Mouse (Mus musculus) CH12.LX (cell line): ENCODE measurements around the gene Nacc2. TPM values are rescaled to one million over a fixed set of nuclear protein-coding genes. Genes with fewer than 3 reads are reported as not detected.
A peak's percentile ranks its signal among the peaks of the same experiment; 100 is the strongest.

Source experiments
- DNase-seq: peaks from one replicate; pipeline ENCODE4 v3.0.0-alpha.2; 2013; ENCODE audit errors: extremely low read depth
- H3K27ac ChIP-seq: 2 replicates; pipeline ENCODE4 v1.5.1; 2012; ENCODE audit warnings: low read depth, mild to moderate bottlenecking, control low read depth, moderate library complexity; ENCODE audit not compliant: insufficient read depth
- H3K27me3 ChIP-seq: replicated peaks from 2 replicates; pipeline ENCODE3; 2012; ENCODE audit warnings: inconsistent platforms
- H3K36me3 ChIP-seq, 2 experiments: replicated peaks in 1 of 2; 2 replicates each; pipeline versions ENCODE3 to v1.6.1; 2012; ENCODE audit warnings: inconsistent platforms in 1 of 2, low read length in 1 of 2, mild to moderate bottlenecking in 1 of 2, mixed read lengths in 1 of 2, moderate library complexity in 1 of 2; ENCODE audit not compliant: control insufficient read depth in 1 of 2, insufficient read depth in 1 of 2
- H3K4me1 ChIP-seq, 2 experiments: 2 replicates each; pipeline ENCODE4 v1.6.1; 2012; ENCODE audit warnings: inconsistent platforms in 1 of 2, moderate library complexity in 1 of 2; ENCODE audit not compliant: insufficient read depth in 2 of 2, control insufficient read depth in 1 of 2
- H3K4me2 ChIP-seq: 2 replicates; pipeline ENCODE4 v1.6.1; 2012; ENCODE audit warnings: low read depth, mild to moderate bottlenecking, control low read depth; ENCODE audit not compliant: poor library complexity, insufficient read depth, severe bottlenecking
- H3K4me3 ChIP-seq, 3 experiments: fragments of 150-350 bp in 1 of 3; sonication (generic) in 1 of 3; replicated peaks in 1 of 3; 2 replicates each; pipeline versions ENCODE3 to v1.5.1; 2011 to 2012; ENCODE audit warnings: low read depth in 2 of 3, low read length in 2 of 3, mild to moderate bottlenecking in 2 of 3, moderate library complexity in 2 of 3, control low read depth in 1 of 3, improper control_type of control experiment in 1 of 3, inconsistent platforms in 1 of 3, mixed read lengths in 1 of 3; ENCODE audit not compliant: poor library complexity in 1 of 3
- H3K79me2 ChIP-seq: replicated peaks from 2 replicates; pipeline ENCODE4 v1.6.1; 2012; ENCODE audit warnings: mild to moderate bottlenecking, moderate library complexity; ENCODE audit not compliant: control insufficient read depth, poor library complexity, insufficient read depth, severe bottlenecking; ENCODE audit errors: extremely low read depth
- H3K9ac ChIP-seq: 2 replicates; pipeline ENCODE4 v1.6.1; 2012; ENCODE audit warnings: low read depth, mild to moderate bottlenecking, control low read depth, moderate library complexity; ENCODE audit not compliant: insufficient read depth
- H3K9me3 ChIP-seq: replicated peaks from 2 replicates; pipeline ENCODE3; 2012; ENCODE audit warnings: low read length, inconsistent platforms, mixed read lengths
- CHD2 ChIP-seq: IDR thresholded peaks from 2 replicates; pipeline ENCODE4 v1.6.1; 2011; ENCODE audit warnings: low read length, improper control_type of control experiment
- CTCF ChIP-seq, 2 experiments: IDR thresholded peaks in 1 of 2; conservative IDR thresholded peaks in 1 of 2; 2 replicates each; pipeline ENCODE4 v1.5.1; 2011 to 2012; ENCODE audit warnings: low read depth in 2 of 2, low read length in 2 of 2, improper control_type of control experiment in 1 of 2, inconsistent platforms in 1 of 2, mild to moderate bottlenecking in 1 of 2, moderate library complexity in 1 of 2
- E2F4 ChIP-seq: IDR thresholded peaks from 2 replicates; pipeline ENCODE4 v1.6.1; 2011; ENCODE audit warnings: low read depth, low read length, improper control_type of control experiment; ENCODE audit not compliant: insufficient replicate concordance
- EP300 ChIP-seq: IDR thresholded peaks from 2 replicates; pipeline ENCODE4 v1.6.1; 2011; ENCODE audit warnings: low read length, improper control_type of control experiment
- HCFC1 ChIP-seq: IDR thresholded peaks from 2 replicates; pipeline ENCODE4 v1.6.1; 2012; ENCODE audit warnings: low read depth, mild to moderate bottlenecking, inconsistent platforms, low read length, improper control_type of control experiment
- JUN ChIP-seq: IDR thresholded peaks from 2 replicates; pipeline ENCODE4 v1.6.1; 2011; ENCODE audit warnings: low read depth, mild to moderate bottlenecking, low read length, improper control_type of control experiment, moderate library complexity; ENCODE audit not compliant: insufficient read depth
- MAFK ChIP-seq: IDR thresholded peaks from 2 replicates; pipeline ENCODE4 v1.6.1; 2011; ENCODE audit warnings: low read length, improper control_type of control experiment; ENCODE audit not compliant: insufficient replicate concordance
- MAZ ChIP-seq: IDR thresholded peaks from 2 replicates; pipeline ENCODE4 v1.6.1; 2012; ENCODE audit warnings: low read depth, mild to moderate bottlenecking, inconsistent platforms, low read length, improper control_type of control experiment, moderate library complexity
- MEF2A ChIP-seq: IDR thresholded peaks from 2 replicates; pipeline ENCODE4 v1.6.1; 2014; ENCODE audit warnings: low read depth, mild to moderate bottlenecking, inconsistent platforms, low read length, improper control_type of control experiment, borderline replicate concordance
- MXI1 ChIP-seq: IDR thresholded peaks from 2 replicates; pipeline ENCODE4 v1.6.1; 2011; ENCODE audit warnings: mild to moderate bottlenecking, low read depth, low read length, improper control_type of control experiment
- NRF1 ChIP-seq: IDR thresholded peaks from 2 replicates; pipeline ENCODE4 v1.6.1; 2014; ENCODE audit warnings: low read depth, mild to moderate bottlenecking, inconsistent platforms, low read length, improper control_type of control experiment, moderate library complexity
- PAX5 ChIP-seq: IDR thresholded peaks from 2 replicates; pipeline ENCODE4 v1.6.1; 2012; ENCODE audit warnings: low read length, inconsistent platforms, mixed read lengths
- POLR2AphosphoS2 ChIP-seq: IDR thresholded peaks from 2 replicates; pipeline ENCODE4 v1.6.1; 2011; ENCODE audit warnings: low read depth, low read length, improper control_type of control experiment
- RAD21 ChIP-seq: IDR thresholded peaks from 2 replicates; pipeline ENCODE4 v1.6.1; 2011; ENCODE audit warnings: low read depth, mild to moderate bottlenecking, low read length, improper control_type of control experiment, moderate library complexity
- SMC3 ChIP-seq: IDR thresholded peaks from 2 replicates; pipeline ENCODE4 v1.6.1; 2011; ENCODE audit warnings: low read depth, low read length, improper control_type of control experiment
- TCF12 ChIP-seq: IDR thresholded peaks from 2 replicates; pipeline ENCODE4 v1.6.1; 2014; ENCODE audit warnings: low read depth, mild to moderate bottlenecking, inconsistent platforms, low read length, improper control_type of control experiment
- ZC3H11A ChIP-seq: IDR thresholded peaks from 2 replicates; pipeline ENCODE4 v1.6.1; 2012; ENCODE audit warnings: low read depth, mild to moderate bottlenecking, inconsistent platforms, low read length, improper control_type of control experiment
- ZMIZ1 ChIP-seq: IDR thresholded peaks from 2 replicates; pipeline ENCODE4 v1.6.1; 2012; ENCODE audit warnings: low read depth, mild to moderate bottlenecking, inconsistent platforms, low read length, improper control_type of control experiment
- ZNF384 ChIP-seq: IDR thresholded peaks from 2 replicates; pipeline ENCODE4 v1.6.1; 2012; ENCODE audit warnings: low read depth, low read length, improper control_type of control experiment, inconsistent platforms
- dilution Hi-C: fragments of 300-500 bp; cut with MboI; formaldehyde crosslinking; loops from 2 replicates; pipeline ENCODE4 v1.14.3; 2020; ENCODE audit warnings: low sequenced_read_pairs; ENCODE audit not compliant: extremely low pct_unique_long_range_greater_than_20kb, extremely low pct_ligation_motif_present
- in situ Hi-C: fragments of 300-500 bp; cut with MboI; formaldehyde crosslinking; loops from 3 replicates; pipeline ENCODE4 v1.14.3; 2019; ENCODE audit warnings: low sequenced_read_pairs, low pct_ligation_motif_present, low pct_unique_long_range_greater_than_20kb, mixed read lengths
- polyA plus RNA-seq: library from polyadenylated mRNA; unstranded; fragments of >175 nt; gene quantifications from 2 replicates; pipeline ENCODE4 v1.2.1, GENCODE M21; 2012; ENCODE audit warnings: low read depth; ENCODE audit not compliant: insufficient read length
- total RNA-seq, 2 experiments: library from RNA; depleted of rRNA; stranded (reverse); fragments of 300-350 nt in 1 of 2; fragments of >200 nt in 1 of 2; gene quantifications; 2 replicates each; pipeline ENCODE4 v1.2.3; 2012 to 2014

Nacc2 gene
- total and polyA plus RNA-seq, 3 experiments, result 0.59 to 2.3 (median 1.1) TPM

GRCm38 (mm10) chr2:26156191-26156977, 33.4 kb upstream of the Nacc2 start:
- TF ChIP-seq JUN (no peak), CTCF (conservative IDR thresholded peaks at IDR 0.05 in 1 of 2, IDR thresholded peaks at IDR 0.05 in 1 of 2; ENCODE audit: low read depth in 2 of 2, low read length in 2 of 2) (0 out of 4 replicates have a peak, but pooled peaks of 1 of the 2 experiments have one; percentile 13)
- Histone ChIP-seq H3K27ac (no peak overlapping the region), H3K36me3 (no peaks in the 10 kb centered on the region), H3K27me3 (peaks cover 8% of the 10 kb centered on the region), H3K79me2 (no peaks in the 10 kb centered on the region), H3K4me2 (no peak overlapping the region), H3K9me3 (no peaks in the 10 kb centered on the region), H3K9ac (no peak overlapping the region), H3K4me3 (no peak overlapping the region), H3K4me1 (peaks cover 0 to 8% of the 10 kb centered on the region in 2 experiments; a peak in 1 of 4 replicates)
- in situ Hi-C loops, result loop anchor here (5.0 kb wide), 1 partner anchor 126 kb away; no protein-coding TSS in a partner anchor
- dilution Hi-C loops, result no loop called here
- no peak for DNase-seq

DNA sequence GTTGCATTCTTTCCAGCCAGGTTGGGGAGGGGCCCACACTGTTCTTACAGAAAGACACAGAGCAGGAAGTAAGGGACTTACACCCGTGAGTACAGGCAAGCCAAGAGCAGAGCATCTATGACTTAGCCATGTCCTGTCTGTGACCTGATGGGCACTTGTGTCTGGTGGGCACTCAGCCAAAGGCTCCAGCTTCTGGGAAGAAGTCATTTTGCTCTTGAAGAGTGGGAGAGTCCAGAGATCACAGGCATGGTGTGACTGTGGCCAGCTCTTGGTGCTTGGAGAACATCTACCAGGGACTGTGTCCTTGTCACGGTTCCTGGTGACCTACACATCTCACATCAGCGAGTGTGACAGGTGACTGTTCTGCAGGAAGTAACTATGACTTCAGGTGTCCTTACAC, 32.7 kb upstream of the Nacc2 start:
- peaks cover 0 to 8% of the 10 kb centered on the region in 2 experiments; a peak in 1 of 4 replicates for H3K4me1 ChIP-seq
- no peaks in the 10 kb centered on the region for H3K36me3 ChIP-seq
- no peak overlapping the region for H3K4me2 ChIP-seq
- no peak overlapping the region for H3K27ac ChIP-seq
- DNase-seq, result no peak
- TF ChIP-seq PAX5, result no peak
- no peak for TF ChIP-seq TCF12
- no peak for TF ChIP-seq JUN
- TF ChIP-seq ZNF384, result no peak
- no peak for TF ChIP-seq MEF2A
- TF ChIP-seq CTCF (conservative IDR thresholded peaks at IDR 0.05 in 1 of 2, IDR thresholded peaks at IDR 0.05 in 1 of 2; ENCODE audit: low read depth in 2 of 2, low read length in 2 of 2), result no peak
- no peak for TF ChIP-seq CHD2
- TF ChIP-seq POLR2AphosphoS2, result no peak
- no peak for TF ChIP-seq RAD21
- no peak for TF ChIP-seq MXI1
- no peak for TF ChIP-seq SMC3
- no peak for TF ChIP-seq ZMIZ1
- no peak for TF ChIP-seq NRF1
- no peak for TF ChIP-seq HCFC1
- TF ChIP-seq MAFK, result no peak
- TF ChIP-seq EP300, result no peak
- TF ChIP-seq ZC3H11A, result no peak
- TF ChIP-seq E2F4, result no peak
- TF ChIP-seq MAZ, result no peak
- no peaks in the 10 kb centered on the region for H3K9me3 ChIP-seq
- peaks cover 9% of the 10 kb centered on the region for H3K27me3 ChIP-seq
- no peak overlapping the region for H3K9ac ChIP-seq
- dilution Hi-C loops, result no loop called here
- no peak overlapping the region for H3K4me3 ChIP-seq
- in situ Hi-C loops, result loop anchor here (5.0 kb wide), 1 partner anchor 127 kb away; no protein-coding TSS in a partner anchor
- no peaks in the 10 kb centered on the region for H3K79me2 ChIP-seq
